Mouse (Mus musculus): ENCODE measurements around the gene Fam120b.

DNA sequence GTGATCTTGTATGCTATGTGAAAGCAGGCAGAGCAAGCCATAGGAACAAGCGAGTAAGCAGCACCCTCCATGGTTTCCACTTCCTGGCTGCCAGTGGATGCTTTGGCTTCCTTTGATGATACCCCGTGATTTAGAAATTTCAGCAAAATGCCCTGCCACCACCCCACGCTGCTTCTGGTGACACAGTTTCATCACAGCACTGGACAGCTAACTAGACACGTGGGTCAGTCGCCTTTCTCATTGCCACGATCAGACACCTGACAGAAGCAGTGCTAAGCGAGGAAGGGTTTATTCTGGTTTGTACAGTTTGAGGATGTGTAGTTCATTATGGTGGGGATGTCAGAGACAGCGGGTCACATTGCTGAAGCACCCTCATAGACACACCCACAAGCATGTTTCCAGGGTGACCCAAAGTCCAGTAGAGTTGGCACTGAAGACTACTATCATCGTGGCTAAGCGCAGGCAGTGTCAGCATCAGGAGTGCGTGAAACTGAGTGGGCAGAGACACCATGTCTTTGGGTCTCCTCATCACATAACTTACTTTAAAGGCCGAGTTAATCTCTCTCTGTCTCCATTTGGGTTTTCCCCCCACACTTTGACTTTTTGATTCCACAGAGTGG lies 20.7 kb downstream of the Fam120b start:
- TF ChIP-seq MAX (IDR thresholded peaks at IDR 0.05; ENCODE audit: low read length) (no peak), CTCF (conservative IDR thresholded peaks at IDR 0.05 in 1 of 2, IDR thresholded peaks at IDR 0.05 in 1 of 2; ENCODE audit: low read depth in 2 of 2, low read length in 2 of 2) (no peak), JUN (IDR thresholded peaks at IDR 0.05; ENCODE audit: insufficient read depth, low read depth, low read length) (no peak), NELFE (IDR thresholded peaks at IDR 0.05; ENCODE audit: low read depth, low read length) (no peak), ZC3H11A (IDR thresholded peaks at IDR 0.05; ENCODE audit: low read depth, low read length) (no peak), CHD2 (IDR thresholded peaks at IDR 0.05; ENCODE audit: low read length) (no peak), POLR2A (IDR thresholded peaks at IDR 0.05; ENCODE audit: low read depth, low read length) (no peak), MAFK (IDR thresholded peaks at IDR 0.05; ENCODE audit: insufficient replicate concordance, low read length) (no peak), KAT2A (IDR thresholded peaks at IDR 0.05; ENCODE audit: insufficient replicate concordance, low read length) (no peak)
